Mouse (Mus musculus): ENCODE results near the gene Sppl2a. TPM values are rescaled to one million over a fixed set of nuclear protein-coding genes. Genes with fewer than 3 reads are reported as not detected.

Sppl2a gene
- polyA plus RNA-seq, 1 experiment = 19.8 TPM

GRCm38 (mm10) chr2:126931784-126932183 is 1.3 kb downstream of the Sppl2a start:
- Histone ChIP-seq H3K36me3 (ENCODE audit: control insufficient read depth, insufficient read depth, low read length) (no peaks in the 10 kb centered on the region; the same call in 1 of the 2 replicates), H3K27ac (ENCODE audit: control insufficient read depth, insufficient read depth, low read depth, low read length) (no peak overlapping the region), H3K27me3 (ENCODE audit: control insufficient read depth, insufficient read depth, low read length) (no peaks in the 10 kb centered on the region), H3K4me3 (ENCODE audit: control insufficient read depth, low read depth, low read length) (no peak overlapping the region), H3K4me1 (ENCODE audit: control insufficient read depth, insufficient read depth, low read length) (peaks cover 2% of the 10 kb centered on the region; the same call in 1 of the 2 replicates)
- TF ChIP-seq POLR2A (IDR thresholded peaks at IDR 0.05; ENCODE audit: control insufficient read depth, low read depth, low read length) (no peak), CTCF (IDR thresholded peaks at IDR 0.05; ENCODE audit: control insufficient read depth, insufficient read depth, insufficient replicate concordance, low read depth, low read length) (no peak)

- H3K36me3 ChIP-seq (ENCODE audit: control insufficient read depth, insufficient read depth, low read length) = peaks cover 1% of the 10 kb centered on the region; the same call in 1 of the 2 replicates
- H3K4me1 ChIP-seq (ENCODE audit: control insufficient read depth, insufficient read depth, low read length) = peaks cover 2% of the 10 kb centered on the region; the same call in 1 of the 2 replicates
- TF ChIP-seq POLR2A (IDR thresholded peaks at IDR 0.05; ENCODE audit: control insufficient read depth, low read depth, low read length) = no peak
- no peak for TF ChIP-seq CTCF (IDR thresholded peaks at IDR 0.05; ENCODE audit: control insufficient read depth, insufficient read depth, insufficient replicate concordance, low read depth, low read length)
- no peaks in the 10 kb centered on the region for H3K27me3 ChIP-seq (ENCODE audit: control insufficient read depth, insufficient read depth, low read length)
- no peak overlapping the region for H3K4me3 ChIP-seq (ENCODE audit: control insufficient read depth, low read depth, low read length)
- H3K27ac ChIP-seq (ENCODE audit: control insufficient read depth, insufficient read depth, low read depth, low read length) = no peak overlapping the region
Observed at GRCm38 (mm10) chr2:126928681-126929080, 4.4 kb downstream of the Sppl2a start.

DNA sequence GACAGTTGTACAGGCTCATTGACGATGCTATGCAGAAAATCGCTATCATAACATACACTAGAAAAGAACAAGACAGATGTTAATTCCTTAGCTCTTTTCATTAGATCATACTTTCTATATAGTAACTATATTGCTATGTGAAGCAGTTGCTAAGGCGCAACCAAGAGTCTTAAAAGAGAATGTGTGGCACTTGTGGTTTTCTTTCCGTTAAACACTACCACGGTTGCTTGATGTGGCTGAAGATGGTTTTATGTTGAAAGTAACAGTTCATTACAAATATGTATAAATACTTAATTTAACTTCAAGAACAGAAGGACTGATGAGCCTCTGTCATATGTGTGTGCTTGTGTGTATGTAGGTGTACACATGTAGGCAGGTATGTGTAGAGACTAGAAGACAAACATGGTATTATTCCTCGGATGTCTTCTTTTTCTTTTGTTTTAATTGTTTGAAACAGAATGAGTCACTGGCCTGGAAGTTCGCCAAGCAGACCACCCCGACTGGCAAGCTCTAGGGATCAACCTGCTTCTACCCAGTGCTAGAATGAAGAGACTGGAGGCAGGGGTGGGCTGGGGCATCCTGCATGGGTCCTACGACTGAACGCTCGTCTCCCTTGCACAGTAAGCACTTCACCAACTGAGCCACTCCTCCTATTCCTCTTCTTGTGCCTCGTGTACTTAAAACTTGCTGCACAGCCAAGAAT is 12.5 kb downstream of the Sppl2a start:
- Histone ChIP-seq H3K4me3 (ENCODE audit: control insufficient read depth, low read depth, low read length) (no peak overlapping the region), H3K27ac (ENCODE audit: control insufficient read depth, insufficient read depth, low read depth, low read length) (no peak overlapping the region), H3K27me3 (ENCODE audit: control insufficient read depth, insufficient read depth, low read length) (no peaks in the 10 kb centered on the region), H3K36me3 (ENCODE audit: control insufficient read depth, insufficient read depth, low read length) (peaks cover 7% of the 10 kb centered on the region), H3K4me1 (ENCODE audit: control insufficient read depth, insufficient read depth, low read length) (no peaks in the 10 kb centered on the region)
- TF ChIP-seq CTCF (IDR thresholded peaks at IDR 0.05; ENCODE audit: control insufficient read depth, insufficient read depth, insufficient replicate concordance, low read depth, low read length) = no peak
- no peak for TF ChIP-seq POLR2A (IDR thresholded peaks at IDR 0.05; ENCODE audit: control insufficient read depth, low read depth, low read length)

- no peaks in the 10 kb centered on the region for H3K27me3 ChIP-seq (ENCODE audit: control insufficient read depth, insufficient read depth, low read length)
- H3K4me1 ChIP-seq (ENCODE audit: control insufficient read depth, insufficient read depth, low read length) = no peaks in the 10 kb centered on the region
- no peak overlapping the region for H3K4me3 ChIP-seq (ENCODE audit: control insufficient read depth, low read depth, low read length)
- TF ChIP-seq POLR2A (IDR thresholded peaks at IDR 0.05; ENCODE audit: control insufficient read depth, low read depth, low read length) = no peak
- TF ChIP-seq CTCF (IDR thresholded peaks at IDR 0.05; ENCODE audit: control insufficient read depth, insufficient read depth, insufficient replicate concordance, low read depth, low read length) = no peak
- no peak overlapping the region for H3K27ac ChIP-seq (ENCODE audit: control insufficient read depth, insufficient read depth, low read depth, low read length)
- peaks cover 5% of the 10 kb centered on the region for H3K36me3 ChIP-seq (ENCODE audit: control insufficient read depth, insufficient read depth, low read length)
Observed at GRCm38 (mm10) chr2:126916236-126916635, 16.8 kb downstream of the Sppl2a start.

GRCm38 (mm10) chr2:126914096-126914495 is 18.9 kb downstream of the Sppl2a start:
- no peak for TF ChIP-seq POLR2A (IDR thresholded peaks at IDR 0.05; ENCODE audit: control insufficient read depth, low read depth, low read length)
- no peak for TF ChIP-seq CTCF (IDR thresholded peaks at IDR 0.05; ENCODE audit: control insufficient read depth, insufficient read depth, insufficient replicate concordance, low read depth, low read length)
- peaks cover 5% of the 10 kb centered on the region for H3K36me3 ChIP-seq (ENCODE audit: control insufficient read depth, insufficient read depth, low read length)
- no peak overlapping the region for H3K27ac ChIP-seq (ENCODE audit: control insufficient read depth, insufficient read depth, low read depth, low read length)
- no peak overlapping the region for H3K4me3 ChIP-seq (ENCODE audit: control insufficient read depth, low read depth, low read length)
- H3K4me1 ChIP-seq (ENCODE audit: control insufficient read depth, insufficient read depth, low read length) = no peaks in the 10 kb centered on the region
- no peaks in the 10 kb centered on the region for H3K27me3 ChIP-seq (ENCODE audit: control insufficient read depth, insufficient read depth, low read length)

GRCm38 (mm10) chr2:126904162-126904561 is 28.9 kb downstream of the Sppl2a start:
- Histone ChIP-seq H3K27me3 (ENCODE audit: control insufficient read depth, insufficient read depth, low read length) (no peaks in the 10 kb centered on the region), H3K36me3 (ENCODE audit: control insufficient read depth, insufficient read depth, low read length) (no peaks in the 10 kb centered on the region), H3K4me3 (ENCODE audit: control insufficient read depth, low read depth, low read length) (no peak overlapping the region), H3K27ac (ENCODE audit: control insufficient read depth, insufficient read depth, low read depth, low read length) (no peak overlapping the region), H3K4me1 (ENCODE audit: control insufficient read depth, insufficient read depth, low read length) (no peaks in the 10 kb centered on the region)
- no peak for TF ChIP-seq POLR2A (IDR thresholded peaks at IDR 0.05; ENCODE audit: control insufficient read depth, low read depth, low read length)
- TF ChIP-seq CTCF (IDR thresholded peaks at IDR 0.05; ENCODE audit: control insufficient read depth, insufficient read depth, insufficient replicate concordance, low read depth, low read length) = no peak

- H3K27ac ChIP-seq (ENCODE audit: control insufficient read depth, insufficient read depth, low read depth, low read length) = no peak overlapping the region
- H3K4me3 ChIP-seq (ENCODE audit: control insufficient read depth, low read depth, low read length) = no peak overlapping the region
- H3K36me3 ChIP-seq (ENCODE audit: control insufficient read depth, insufficient read depth, low read length) = no peaks in the 10 kb centered on the region
- H3K27me3 ChIP-seq (ENCODE audit: control insufficient read depth, insufficient read depth, low read length) = no peaks in the 10 kb centered on the region
- no peaks in the 10 kb centered on the region for H3K4me1 ChIP-seq (ENCODE audit: control insufficient read depth, insufficient read depth, low read length)
- TF ChIP-seq POLR2A (IDR thresholded peaks at IDR 0.05; ENCODE audit: control insufficient read depth, low read depth, low read length) = no peak
- no peak for TF ChIP-seq CTCF (IDR thresholded peaks at IDR 0.05; ENCODE audit: control insufficient read depth, insufficient read depth, insufficient replicate concordance, low read depth, low read length)
Observed at GRCm38 (mm10) chr2:126897511-126897910, 35.5 kb downstream of the Sppl2a start.

All from testis, adult 2 months (tissue).